Mouse (Mus musculus) brain, embryonic 14.5 days (tissue): ENCODE measurements at regions not wholly inside any gene's neighbourhood (a gene's known extent, or its start where the extent isn't known, plus 50 kb on each side); places are given as distances from the start of the nearest gene placed in this dataset.

ENCODE experiments used
- CTCF ChIP-seq: fragments of 200-500 bp; IDR thresholded peaks from 2 replicates; pipeline ENCODE4 v1.5.1; 2012; ENCODE audit warnings: inconsistent platforms, mild to moderate bottlenecking, moderate library complexity, borderline replicate concordance; ENCODE audit not compliant: insufficient read depth, insufficient read length; ENCODE audit errors: extremely low read depth
- POLR2A ChIP-seq: fragments of 200-500 bp; IDR thresholded peaks from 2 replicates; pipeline ENCODE4 v1.6.1; 2012; ENCODE audit warnings: mild to moderate bottlenecking, inconsistent platforms, borderline replicate concordance; ENCODE audit not compliant: poor library complexity, insufficient read depth, insufficient read length, severe bottlenecking; ENCODE audit errors: extremely low read depth

- TF ChIP-seq POLR2A: no peak
- no peak for TF ChIP-seq CTCF
These were observed 207.5 kb upstream of the Ppp2r3a start for GRCm38 (mm10) chr9:101458947-101459627.
